Mouse (Mus musculus) stomach, embryonic 14.5 days (tissue): ENCODE measurements around the gene Il17rd. TPM values are rescaled to one million over a fixed set of nuclear protein-coding genes. Genes with fewer than 3 reads are reported as not detected.

Experiments used
- ATAC-seq: fragments of 200-750 bp; cut with Nextera tagmentation; 2 replicates; pipeline ENCODE4 v1.8.0; 2017; ENCODE audit warnings: low read depth, moderate TSS enrichment; ENCODE audit not compliant: insufficient number of reproducible peaks, insufficient read depth, low FRiP score
- H3K27ac ChIP-seq: fragments of 300-500 bp; sonication (generic); 2 replicates; pipeline ENCODE4 v1.5.1; 2014; ENCODE audit warnings: mild to moderate bottlenecking, low read length, moderate library complexity, mixed read lengths
- H3K27me3 ChIP-seq: fragments of 300-500 bp; sonication (generic); 2 replicates; pipeline ENCODE4 v1.6.1; 2014; ENCODE audit warnings: low read length, control low read depth, mixed read lengths; ENCODE audit not compliant: control insufficient read depth, insufficient read depth
- H3K36me3 ChIP-seq: fragments of 300-500 bp; sonication (generic); 2 replicates; pipeline ENCODE4 v1.6.1; 2014; ENCODE audit warnings: mild to moderate bottlenecking, control low read depth, low read length, moderate library complexity, mixed read lengths; ENCODE audit not compliant: control insufficient read depth, insufficient read depth
- H3K4me1 ChIP-seq: fragments of 300-500 bp; sonication (generic); 2 replicates; pipeline ENCODE4 v1.6.1; 2014; ENCODE audit warnings: low read length, control low read depth, mixed read lengths; ENCODE audit not compliant: control insufficient read depth, insufficient read depth
- H3K4me2 ChIP-seq: fragments of 300-500 bp; sonication (generic); replicated peaks from 2 replicates; pipeline ENCODE4 v1.6.1; 2014; ENCODE audit warnings: low read depth, low read length, control low read depth
- H3K4me3 ChIP-seq: fragments of 300-500 bp; sonication (generic); 2 replicates; pipeline ENCODE4 v1.5.1; 2014; ENCODE audit warnings: low read depth, low read length, control low read depth
- H3K9ac ChIP-seq: fragments of 300-500 bp; sonication (generic); replicated peaks from 2 replicates; pipeline ENCODE4 v1.6.1; 2014; ENCODE audit warnings: low read depth, mild to moderate bottlenecking, control low read depth, low read length, moderate library complexity, mixed read lengths
- H3K9me3 ChIP-seq: fragments of 300-500 bp; sonication (generic); 2 replicates; pipeline ENCODE4 v1.6.1; 2016; ENCODE audit warnings: low read depth, low read length, control low read depth; ENCODE audit not compliant: control insufficient read depth
- WGBS: fragments of 180-500 bp; shearing (Covaris S2); extraction: QIAGEN DNeasy Blood & Tissue Kit; methylation state at CpG from one replicate; pipeline ENCODE4 v1.1.7; 2014; 5-methylcytosine and 5-hydroxymethylcytosine counted together
- polyA plus RNA-seq: library from polyadenylated mRNA; unstranded; fragments of >200 nt; fragmentation: Nextera tagmentation; extraction: Ambion mirVana; gene quantifications from 2 replicates; pipeline ENCODE4 v1.2.1, GENCODE M21; 2014

Il17rd gene
- polyA plus RNA-seq, 1 experiment from 2014 or later, result 5.2 TPM

GRCm38 (mm10) chr14:27013658-27014057 is 25.1 kb upstream of the Il17rd start:
- no peak overlapping the region for H3K27ac ChIP-seq
- no peaks in the 10 kb centered on the region for H3K9me3 ChIP-seq
- H3K4me3 ChIP-seq, result no peak overlapping the region
- no peaks in the 10 kb centered on the region for H3K27me3 ChIP-seq
- H3K9ac ChIP-seq, result no peak overlapping the region
- WGBS, result 39% methylated on average over 4 of the region's 4 CpGs
- ATAC-seq, result no peak
- H3K4me2 ChIP-seq, result no peak overlapping the region
- no peaks in the 10 kb centered on the region for H3K36me3 ChIP-seq
- no peaks in the 10 kb centered on the region for H3K4me1 ChIP-seq

DNA sequence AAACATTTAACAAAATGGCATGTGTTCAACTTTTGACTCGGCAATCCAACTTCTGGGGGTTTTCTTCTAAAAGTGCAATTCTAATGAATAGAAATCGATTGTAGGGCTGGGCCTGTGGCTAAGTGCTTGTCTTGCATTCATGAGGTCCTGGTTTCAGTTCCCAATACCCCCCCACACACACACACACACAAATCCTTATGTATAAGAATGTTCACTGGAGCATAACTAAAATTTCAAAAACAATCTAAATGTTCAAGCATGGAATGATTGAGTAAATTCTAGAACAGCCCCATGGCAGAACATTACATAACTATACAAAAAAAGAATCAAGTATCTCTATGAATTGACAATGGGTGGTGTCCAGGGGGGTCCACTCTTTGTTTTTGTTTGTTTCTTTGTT is 20.8 kb upstream of the Il17rd start:
- WGBS, result 84% methylated on average over 2 of the region's 2 CpGs
- H3K36me3 ChIP-seq, result no peaks in the 10 kb centered on the region
- no peak overlapping the region for H3K4me2 ChIP-seq
- no peak overlapping the region for H3K27ac ChIP-seq
- no peak for ATAC-seq
- no peaks in the 10 kb centered on the region for H3K4me1 ChIP-seq
- no peak overlapping the region for H3K4me3 ChIP-seq
- no peak overlapping the region for H3K9ac ChIP-seq
- H3K27me3 ChIP-seq, result no peaks in the 10 kb centered on the region
- no peaks in the 10 kb centered on the region for H3K9me3 ChIP-seq

GRCm38 (mm10) chr14:27019850-27020249 is 18.9 kb upstream of the Il17rd start:
- Histone ChIP-seq H3K27ac (no peak overlapping the region), H3K4me1 (no peaks in the 10 kb centered on the region), H3K36me3 (no peaks in the 10 kb centered on the region), H3K9ac (no peak overlapping the region), H3K4me2 (no peak overlapping the region), H3K27me3 (no peaks in the 10 kb centered on the region), H3K9me3 (no peaks in the 10 kb centered on the region), H3K4me3 (no peak overlapping the region)
- no peak for ATAC-seq
- 79% methylated on average over 14 of the region's 14 CpGs for WGBS

- H3K27me3 ChIP-seq, result no peaks in the 10 kb centered on the region
- no peak overlapping the region for H3K4me3 ChIP-seq
- H3K4me1 ChIP-seq, result no peaks in the 10 kb centered on the region
- H3K4me2 ChIP-seq, result no peak overlapping the region
- ATAC-seq, result no peak
- no peaks in the 10 kb centered on the region for H3K36me3 ChIP-seq
- no peak overlapping the region for H3K9ac ChIP-seq
- no peak overlapping the region for H3K27ac ChIP-seq
- no peaks in the 10 kb centered on the region for H3K9me3 ChIP-seq
- 43% methylated on average over 11 of the region's 11 CpGs for WGBS
Observed at GRCm38 (mm10) chr14:27022876-27023275, 15.9 kb upstream of the Il17rd start.

- Histone ChIP-seq H3K4me3 (no peak overlapping the region), H3K9ac (no peak overlapping the region), H3K27me3 (no peaks in the 10 kb centered on the region), H3K4me1 (no peaks in the 10 kb centered on the region), H3K36me3 (no peaks in the 10 kb centered on the region), H3K27ac (no peak overlapping the region), H3K9me3 (no peaks in the 10 kb centered on the region), H3K4me2 (no peak overlapping the region)
- no peak for ATAC-seq
- 63% methylated on average over 4 of the region's 4 CpGs for WGBS
Observed at GRCm38 (mm10) chr14:27024664-27025063, 14.1 kb upstream of the Il17rd start.

DNA sequence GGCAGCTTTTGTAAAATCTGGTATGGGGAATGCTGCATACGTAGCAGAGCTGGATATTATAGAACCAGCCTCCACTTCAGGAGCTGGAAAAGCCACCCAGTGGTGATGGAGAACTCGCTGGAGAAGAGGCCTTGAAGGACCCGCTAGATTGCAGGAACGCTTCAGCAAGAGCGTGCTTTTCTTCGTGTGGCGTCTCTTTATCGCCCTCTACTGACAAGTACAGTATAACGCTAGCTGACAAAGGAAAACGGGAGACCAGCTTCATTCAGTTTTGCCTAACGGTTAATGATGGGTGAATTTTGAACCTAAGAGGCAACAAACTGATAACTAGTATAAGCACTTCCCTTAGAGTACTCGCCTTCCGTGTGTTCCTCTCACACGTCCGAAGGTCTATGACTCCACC is 9.0 kb upstream of the Il17rd start:
- 3% methylated on average over 15 of the region's 15 CpGs for WGBS
- no peaks in the 10 kb centered on the region for H3K4me1 ChIP-seq
- H3K4me3 ChIP-seq, result no peak overlapping the region
- H3K36me3 ChIP-seq, result no peaks in the 10 kb centered on the region
- ATAC-seq, result peak; percentile 67; the same call in 1 of the 2 replicates
- H3K9me3 ChIP-seq, result no peaks in the 10 kb centered on the region
- H3K9ac ChIP-seq, result no peak overlapping the region
- H3K27me3 ChIP-seq, result no peaks in the 10 kb centered on the region
- no peak overlapping the region for H3K4me2 ChIP-seq
- H3K27ac ChIP-seq, result no peak overlapping the region

DNA sequence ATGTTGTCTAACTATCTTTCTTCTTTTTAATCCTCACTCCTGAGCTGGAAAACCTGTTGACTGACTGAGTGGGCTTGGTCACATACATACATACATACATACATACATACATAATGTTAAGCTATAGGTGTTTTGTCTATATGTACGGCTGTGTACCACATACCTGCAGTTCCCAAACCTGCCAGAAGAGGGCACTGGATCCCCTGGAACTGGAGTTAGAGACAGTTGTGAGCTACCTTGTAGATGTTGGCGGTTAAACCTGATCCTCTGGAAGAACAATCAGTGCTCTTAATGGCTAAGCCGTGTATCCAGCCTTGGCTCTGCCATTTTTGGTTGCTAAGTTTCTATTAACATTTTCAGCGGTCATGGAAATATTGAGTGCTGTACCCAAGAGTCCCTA is 7.6 kb upstream of the Il17rd start:
- WGBS, result 20% methylated on average over 4 of the region's 4 CpGs
- Histone ChIP-seq H3K4me3 (no peak overlapping the region), H3K9me3 (no peaks in the 10 kb centered on the region), H3K27me3 (no peaks in the 10 kb centered on the region), H3K27ac (no peak overlapping the region), H3K36me3 (no peaks in the 10 kb centered on the region), H3K9ac (no peak overlapping the region), H3K4me1 (no peaks in the 10 kb centered on the region), H3K4me2 (no peak overlapping the region)
- ATAC-seq, result no peak; the same call in 1 of the 2 replicates

- WGBS, result 75% methylated on average over 1 of the region's 1 CpGs
- no peaks in the 10 kb centered on the region for H3K36me3 ChIP-seq
- no peak for ATAC-seq
- no peaks in the 10 kb centered on the region for H3K27me3 ChIP-seq
- no peak overlapping the region for H3K27ac ChIP-seq
- no peak overlapping the region for H3K9ac ChIP-seq
- H3K4me1 ChIP-seq, result peaks cover 2% of the 10 kb centered on the region; the same call in 1 of the 2 replicates
- H3K9me3 ChIP-seq, result no peaks in the 10 kb centered on the region
- H3K4me3 ChIP-seq, result no peak overlapping the region
- H3K4me2 ChIP-seq, result no peak overlapping the region
Observed at GRCm38 (mm10) chr14:27037513-27037912, 1.2 kb upstream of the Il17rd start.
